Mouse (Mus musculus) limb, embryonic 12.5 days (tissue): ENCODE measurements around the gene 1700056E22Rik. TPM values are rescaled to one million over a fixed set of nuclear protein-coding genes. Genes with fewer than 3 reads are reported as not detected.

Experiments
- ATAC-seq: fragments of 200-750 bp; cut with Nextera tagmentation; 2 replicates; pipeline ENCODE4 v1.8.0; 2017; ENCODE audit warnings: low read depth, moderate TSS enrichment; ENCODE audit not compliant: insufficient number of reproducible peaks, insufficient read depth, low FRiP score, low TSS enrichment
- H3K27ac ChIP-seq: fragments of 300-500 bp; sonication (generic); 2 replicates; pipeline ENCODE4 v1.5.1; 2016; ENCODE audit warnings: mild to moderate bottlenecking, moderate library complexity
- H3K27me3 ChIP-seq: fragments of 300-500 bp; sonication (generic); 2 replicates; pipeline ENCODE4 v1.6.1; 2016; ENCODE audit warnings: mild to moderate bottlenecking, moderate library complexity
- H3K36me3 ChIP-seq: fragments of 300-500 bp; sonication (generic); 2 replicates; pipeline ENCODE4 v1.6.1; 2016; ENCODE audit warnings: mild to moderate bottlenecking, moderate library complexity
- H3K4me1 ChIP-seq: fragments of 300-500 bp; sonication (generic); replicated peaks from 2 replicates; pipeline ENCODE4 v1.6.1; 2016
- H3K4me2 ChIP-seq: fragments of 300-500 bp; sonication (generic); 2 replicates; pipeline ENCODE4 v1.6.1; 2016; ENCODE audit warnings: mild to moderate bottlenecking, moderate library complexity
- H3K4me3 ChIP-seq: fragments of 300-500 bp; sonication (generic); replicated peaks from 2 replicates; pipeline ENCODE4 v1.5.1; 2016; ENCODE audit warnings: mild to moderate bottlenecking
- H3K9ac ChIP-seq: fragments of 300-500 bp; sonication (generic); replicated peaks from 2 replicates; pipeline ENCODE4 v1.6.1; 2016; ENCODE audit warnings: mild to moderate bottlenecking, moderate library complexity
- H3K9me3 ChIP-seq: fragments of 300-500 bp; sonication (generic); 2 replicates; pipeline ENCODE4 v1.6.1; 2016; ENCODE audit warnings: mild to moderate bottlenecking, moderate library complexity
- WGBS: fragments of 180-500 bp; shearing (Covaris S2); methylation state at CpG from one replicate; pipeline ENCODE4 v1.1.7; 2016; 5-methylcytosine and 5-hydroxymethylcytosine counted together
- polyA plus RNA-seq: library from polyadenylated mRNA; unstranded; fragments of >200 nt; fragmentation: Nextera tagmentation; extraction: Ambion mirVana; gene quantifications from 2 replicates; pipeline ENCODE4 v1.2.1, GENCODE M21; 2016

1700056E22Rik gene
- polyA plus RNA-seq, 1 experiment from 2014 or later = 0.73 TPM

GRCm38 (mm10) chr1:184064306-184064705, 30.2 kb upstream of the 1700056E22Rik start:
- WGBS = 79% methylated on average over 7 of the region's 7 CpGs
- Histone ChIP-seq H3K9me3 (no peaks in the 10 kb centered on the region), H3K4me1 (no peaks in the 10 kb centered on the region), H3K4me2 (no peak overlapping the region), H3K9ac (no peak overlapping the region), H3K4me3 (no peak overlapping the region), H3K27me3 (no peaks in the 10 kb centered on the region), H3K27ac (no peak overlapping the region), H3K36me3 (peaks cover 6% of the 10 kb centered on the region; the same call in 1 of the 2 replicates)
- ATAC-seq = no peak

- H3K36me3 ChIP-seq = no peaks in the 10 kb centered on the region
- no peak for ATAC-seq
- whole genome bisulfite sequencing = 80% methylated on average over 1 of the region's 1 CpGs
- H3K4me3 ChIP-seq = no peak overlapping the region
- H3K27me3 ChIP-seq = no peaks in the 10 kb centered on the region
- no peak overlapping the region for H3K27ac ChIP-seq
- no peak overlapping the region for H3K9ac ChIP-seq
- H3K4me1 ChIP-seq = no peaks in the 10 kb centered on the region
- H3K4me2 ChIP-seq = no peak overlapping the region
- H3K9me3 ChIP-seq = no peaks in the 10 kb centered on the region
Observed at GRCm38 (mm10) chr1:184061901-184062300, 27.8 kb upstream of the 1700056E22Rik start.

GRCm38 (mm10) chr1:184060828-184061734, 27.0 kb upstream of the 1700056E22Rik start:
- H3K9ac ChIP-seq = no peak overlapping the region
- no peaks in the 10 kb centered on the region for H3K9me3 ChIP-seq
- H3K36me3 ChIP-seq = no peaks in the 10 kb centered on the region
- H3K4me3 ChIP-seq = no peak overlapping the region
- WGBS = 77% methylated on average over 4 of the region's 4 CpGs
- no peaks in the 10 kb centered on the region for H3K27me3 ChIP-seq
- H3K4me1 ChIP-seq = no peaks in the 10 kb centered on the region
- ATAC-seq = no peak
- H3K27ac ChIP-seq = no peak overlapping the region; the same call in 1 of the 2 replicates
- no peak overlapping the region for H3K4me2 ChIP-seq

GRCm38 (mm10) chr1:184060381-184060780, 26.3 kb upstream of the 1700056E22Rik start:
- no peak overlapping the region for H3K4me2 ChIP-seq
- no peaks in the 10 kb centered on the region for H3K4me1 ChIP-seq
- WGBS = 79% methylated on average over 9 of the region's 9 CpGs
- no peaks in the 10 kb centered on the region for H3K27me3 ChIP-seq
- H3K9me3 ChIP-seq = no peaks in the 10 kb centered on the region
- no peak overlapping the region for H3K4me3 ChIP-seq
- H3K9ac ChIP-seq = no peak overlapping the region
- ATAC-seq = no peak
- no peaks in the 10 kb centered on the region for H3K36me3 ChIP-seq
- H3K27ac ChIP-seq = no peak overlapping the region; the same call in 1 of the 2 replicates

GRCm38 (mm10) chr1:184059814-184060213, 25.7 kb upstream of the 1700056E22Rik start:
- no peak for ATAC-seq
- Histone ChIP-seq H3K4me2 (no peak overlapping the region), H3K27ac (no peak overlapping the region), H3K36me3 (no peaks in the 10 kb centered on the region), H3K27me3 (no peaks in the 10 kb centered on the region), H3K9me3 (no peaks in the 10 kb centered on the region), H3K9ac (no peak overlapping the region), H3K4me3 (no peak overlapping the region), H3K4me1 (no peaks in the 10 kb centered on the region)
- WGBS = 84% methylated on average over 3 of the region's 3 CpGs

- Histone ChIP-seq H3K27me3 (no peaks in the 10 kb centered on the region), H3K9me3 (no peaks in the 10 kb centered on the region), H3K4me1 (no peaks in the 10 kb centered on the region), H3K4me2 (no peak overlapping the region), H3K4me3 (no peak overlapping the region), H3K36me3 (no peaks in the 10 kb centered on the region), H3K9ac (no peak overlapping the region), H3K27ac (no peak overlapping the region)
- no peak for ATAC-seq
- WGBS = 81% methylated on average over 8 of the region's 8 CpGs
Observed at GRCm38 (mm10) chr1:184058206-184058605, 24.1 kb upstream of the 1700056E22Rik start.

- H3K27me3 ChIP-seq = no peaks in the 10 kb centered on the region
- peaks cover 9% of the 10 kb centered on the region for H3K4me1 ChIP-seq
- ATAC-seq = no peak
- H3K9ac ChIP-seq = no peak overlapping the region
- no peaks in the 10 kb centered on the region for H3K36me3 ChIP-seq
- WGBS = 95% methylated on average over 2 of the region's 2 CpGs
- H3K4me2 ChIP-seq = no peak overlapping the region
- H3K9me3 ChIP-seq = no peaks in the 10 kb centered on the region
- no peak overlapping the region for H3K4me3 ChIP-seq
- H3K27ac ChIP-seq = no peak overlapping the region
Observed at GRCm38 (mm10) chr1:184054176-184054575, 20.1 kb upstream of the 1700056E22Rik start.

GRCm38 (mm10) chr1:184053711-184054110, 19.6 kb upstream of the 1700056E22Rik start:
- Histone ChIP-seq H3K36me3 (no peaks in the 10 kb centered on the region), H3K4me3 (no peak overlapping the region), H3K27me3 (no peaks in the 10 kb centered on the region), H3K9me3 (no peaks in the 10 kb centered on the region), H3K4me1 (peaks cover 9% of the 10 kb centered on the region), H3K9ac (no peak overlapping the region), H3K27ac (no peak overlapping the region), H3K4me2 (no peak overlapping the region)
- WGBS = 91% methylated on average over 4 of the region's 4 CpGs
- ATAC-seq = no peak

GRCm38 (mm10) chr1:184053141-184053540, 19.0 kb upstream of the 1700056E22Rik start:
- Histone ChIP-seq H3K9ac (no peak overlapping the region), H3K4me3 (no peak overlapping the region), H3K27me3 (no peaks in the 10 kb centered on the region), H3K4me1 (peaks cover 9% of the 10 kb centered on the region), H3K4me2 (no peak overlapping the region), H3K27ac (no peak overlapping the region), H3K9me3 (no peaks in the 10 kb centered on the region), H3K36me3 (no peaks in the 10 kb centered on the region)
- ATAC-seq = no peak
- WGBS = 74% methylated on average over 4 of the region's 4 CpGs

- Histone ChIP-seq H3K9ac (no peak overlapping the region), H3K36me3 (no peaks in the 10 kb centered on the region), H3K4me2 (no peak overlapping the region), H3K4me3 (no peak overlapping the region), H3K27ac (no peak overlapping the region), H3K27me3 (no peaks in the 10 kb centered on the region), H3K4me1 (peaks cover 9% of the 10 kb centered on the region), H3K9me3 (no peaks in the 10 kb centered on the region)
- ATAC-seq = no peak
- WGBS = 69% methylated on average over 4 of the region's 4 CpGs
Observed at GRCm38 (mm10) chr1:184052331-184052730, 18.2 kb upstream of the 1700056E22Rik start.

GRCm38 (mm10) chr1:184051824-184052223, 17.7 kb upstream of the 1700056E22Rik start:
- 19% methylated on average over 6 of the region's 6 CpGs for WGBS
- ATAC-seq = no peak
- H3K9ac ChIP-seq = no peak overlapping the region
- no peak overlapping the region for H3K27ac ChIP-seq
- H3K27me3 ChIP-seq = no peaks in the 10 kb centered on the region
- H3K36me3 ChIP-seq = no peaks in the 10 kb centered on the region
- no peak overlapping the region for H3K4me2 ChIP-seq
- H3K4me1 ChIP-seq = peaks cover 10% of the 10 kb centered on the region
- H3K4me3 ChIP-seq = no peak overlapping the region
- H3K9me3 ChIP-seq = no peaks in the 10 kb centered on the region

GRCm38 (mm10) chr1:184051286-184051685, 17.2 kb upstream of the 1700056E22Rik start:
- ATAC-seq = no peak

More at GRCm38 (mm10) chr1:184051286-184051685, 17.2 kb upstream of the 1700056E22Rik start:
- Histone ChIP-seq H3K4me2 (no peak overlapping the region), H3K27ac (no peak overlapping the region), H3K27me3 (no peaks in the 10 kb centered on the region), H3K4me3 (no peak overlapping the region), H3K36me3 (no peaks in the 10 kb centered on the region), H3K4me1 (peaks cover 13% of the 10 kb centered on the region), H3K9ac (no peak overlapping the region), H3K9me3 (no peaks in the 10 kb centered on the region)
- 62% methylated on average over 1 of the region's 1 CpGs for WGBS
